Mouse (Mus musculus) C2C12 (cell line): ENCODE results near the gene Tlr8.

Source experiments
- CTCF ChIP-seq: IDR thresholded peaks from one replicate; pipeline ENCODE4 v1.5.1; 2011; ENCODE audit not compliant: control insufficient read depth, insufficient read depth, insufficient read length
- MYOG ChIP-seq: IDR thresholded peaks from one replicate; pipeline ENCODE4 v1.6.1; 2011; ENCODE audit not compliant: control insufficient read depth, insufficient read length; ENCODE audit errors: extremely low read depth

DNA sequence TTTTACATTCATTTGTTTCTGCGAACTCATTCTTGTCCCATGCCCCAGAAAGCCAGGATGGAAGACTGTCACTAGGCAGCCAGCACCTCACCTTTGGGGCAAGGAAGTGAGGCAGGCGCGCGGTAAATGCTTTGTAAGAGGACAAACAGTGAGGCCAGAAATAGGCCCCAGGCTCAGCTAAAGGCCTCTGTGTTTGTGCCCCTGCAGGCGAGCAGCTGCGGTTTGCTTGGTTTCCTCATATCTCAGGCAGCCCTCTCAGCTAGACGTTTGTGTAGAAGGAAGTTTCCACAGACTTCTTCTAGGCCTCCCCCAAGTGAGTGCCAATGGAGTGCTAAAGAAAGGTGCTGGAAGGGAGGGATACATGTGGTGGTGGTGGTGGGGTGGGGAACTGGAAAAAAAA, 37.0 kb downstream of the Tlr8 start:
- TF ChIP-seq CTCF (no peak), MYOG (no peak)
